Mouse (Mus musculus): ENCODE measurements around the gene Cdc34b. TPM values are rescaled to one million over a fixed set of nuclear protein-coding genes. Genes with fewer than 3 reads are reported as not detected.
"Not testable (repeated sequence)": the region's sequence is repeated elsewhere in the genome, so short reads cannot be mapped to it uniquely, and the experiment has no call there.

The Cdc34b gene
- polyA plus RNA-seq (2012; rRNA removed) (0.08 and 0.26 TPM in 2 replicates), polyA plus RNA-seq (2014; fragmentation: Nextera tagmentation; extraction: Ambion mirVana) (not detected in 2 replicates)

DNA sequence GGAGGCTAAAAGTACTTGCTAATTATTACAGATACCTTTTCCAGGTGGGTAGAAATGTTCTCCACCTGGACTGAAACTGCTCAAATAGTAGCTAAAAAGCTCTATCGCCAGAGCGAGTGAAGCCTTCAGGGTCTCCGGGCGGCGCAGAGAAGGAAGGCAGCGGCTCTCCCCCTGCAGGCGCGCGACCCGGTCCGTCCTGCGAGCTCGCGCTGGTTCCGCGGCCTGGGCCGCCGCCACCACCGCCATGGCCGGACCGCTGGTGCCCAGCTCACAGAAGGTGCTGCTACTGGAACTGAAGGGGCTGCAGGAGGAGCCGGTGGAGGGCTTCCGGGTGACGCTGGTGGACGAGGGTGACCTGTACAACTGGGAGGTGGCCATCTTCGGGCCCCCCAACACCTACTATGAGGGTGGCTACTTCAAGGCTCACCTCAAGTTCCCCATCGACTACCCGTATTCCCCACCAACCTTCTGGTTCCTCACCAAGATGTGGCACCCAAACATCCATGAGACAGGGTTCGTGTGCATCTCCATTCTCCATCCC lies at the start of gene Cdc34b:
Cdc34b (plus strand) TSS at position 51 of the 541 bp plus-strand sequence.
- H3K27me3 ChIP-seq (ENCODE audit: control insufficient read depth, insufficient read depth, low read length): no peaks in the 10 kb centered on the region
- 85% methylated on average over 25 of the region's 29 CpGs for WGBS

GRCm38 (mm10) chr11:94692502-94692901 lies 49.1 kb upstream of the Cdc34b start:
- H3K9ac ChIP-seq (ENCODE audit: low read depth, low read length, severe bottlenecking); DNase-seq (ENCODE audit: low spot score); H3K9me3 ChIP-seq (ENCODE audit: control insufficient read depth, low read length); H3K27ac ChIP-seq (replicated peaks; ENCODE audit: low read depth, low read length); H3K27me3 ChIP-seq (ENCODE audit: control insufficient read depth, insufficient read depth, low read length); H3K4me1 ChIP-seq (ENCODE audit: control insufficient read depth, insufficient read depth, low read length); H3K4me3 ChIP-seq (replicated peaks; ENCODE audit: low read length); ATAC-seq (ENCODE audit: low FRiP score, low read depth); H3K4me2 ChIP-seq (replicated peaks; ENCODE audit: low read depth, low read length, severe bottlenecking); H3K36me3 ChIP-seq (ENCODE audit: control insufficient read depth, insufficient read depth, low read length): not testable (repeated sequence)

More for the DNA sequence above, at the start of gene Cdc34b:
- Histone ChIP-seq H3K9ac (ENCODE audit: low read depth, low read length, severe bottlenecking) (no peak within 1 kb of the TSS), H3K4me1 (ENCODE audit: control insufficient read depth, insufficient read depth, low read length) (no peaks in the 10 kb centered on the region), H3K4me3 (replicated peaks; ENCODE audit: low read length) (no peak within 1 kb of the TSS), H3K36me3 (ENCODE audit: control insufficient read depth, insufficient read depth, low read length) (no peaks in the 10 kb centered on the region), H3K9me3 (ENCODE audit: control insufficient read depth, low read length) (no peaks in the 10 kb centered on the region), H3K27ac (replicated peaks; ENCODE audit: low read depth, low read length) (no peak within 1 kb of the TSS), H3K4me2 (replicated peaks; ENCODE audit: low read depth, low read length, severe bottlenecking) (no peak within 1 kb of the TSS)
- DNase-seq (ENCODE audit: low spot score) (no peak), ATAC-seq (ENCODE audit: low FRiP score, low read depth) (no peak)
- no peak for TF ChIP-seq POLR2A (IDR thresholded peaks at IDR 0.05; ENCODE audit: borderline replicate concordance, extremely low read depth, insufficient read depth, insufficient read length)

- no peak for DNase-seq (ENCODE audit: low spot score)
- no peak for ATAC-seq (ENCODE audit: low FRiP score, low read depth)
- Histone ChIP-seq H3K27me3 (ENCODE audit: control insufficient read depth, insufficient read depth, low read length) (no peaks in the 10 kb centered on the region), H3K4me2 (replicated peaks; ENCODE audit: low read depth, low read length, severe bottlenecking) (no peak overlapping the region), H3K9ac (ENCODE audit: low read depth, low read length, severe bottlenecking) (no peak overlapping the region), H3K4me1 (ENCODE audit: control insufficient read depth, insufficient read depth, low read length) (no peaks in the 10 kb centered on the region), H3K27ac (replicated peaks; ENCODE audit: low read depth, low read length) (no peak overlapping the region), H3K9me3 (ENCODE audit: control insufficient read depth, low read length) (no peaks in the 10 kb centered on the region), H3K4me3 (replicated peaks; ENCODE audit: low read length) (no peak overlapping the region), H3K36me3 (ENCODE audit: control insufficient read depth, insufficient read depth, low read length) (no peaks in the 10 kb centered on the region)
- WGBS: 64% methylated on average over 6 of the region's 6 CpGs
- no peak for TF ChIP-seq POLR2A (IDR thresholded peaks at IDR 0.05; ENCODE audit: borderline replicate concordance, extremely low read depth, insufficient read depth, insufficient read length)
Observed at GRCm38 (mm10) chr11:94695508-94695907, 46.1 kb upstream of the Cdc34b start.

- TF ChIP-seq POLR2A (IDR thresholded peaks at IDR 0.05; ENCODE audit: borderline replicate concordance, extremely low read depth, insufficient read depth, insufficient read length): no peak
- H3K4me2 ChIP-seq (replicated peaks; ENCODE audit: low read depth, low read length, severe bottlenecking): no peak overlapping the region
- no peak overlapping the region for H3K9ac ChIP-seq (ENCODE audit: low read depth, low read length, severe bottlenecking)
- no peaks in the 10 kb centered on the region for H3K27me3 ChIP-seq (ENCODE audit: control insufficient read depth, insufficient read depth, low read length)
- H3K4me1 ChIP-seq (ENCODE audit: control insufficient read depth, insufficient read depth, low read length): peaks cover 5% of the 10 kb centered on the region; the same call in 1 of the 2 replicates
- ATAC-seq (ENCODE audit: low FRiP score, low read depth): no peak
- H3K9me3 ChIP-seq (ENCODE audit: control insufficient read depth, low read length): no peaks in the 10 kb centered on the region
- no peak overlapping the region for H3K4me3 ChIP-seq (replicated peaks; ENCODE audit: low read length)
- H3K36me3 ChIP-seq (ENCODE audit: control insufficient read depth, insufficient read depth, low read length): no peaks in the 10 kb centered on the region
- H3K27ac ChIP-seq (replicated peaks; ENCODE audit: low read depth, low read length): no peak overlapping the region
- 83% methylated on average over 2 of the region's 2 CpGs for WGBS
- no peak for DNase-seq (ENCODE audit: low spot score)
Observed at GRCm38 (mm10) chr11:94697140-94697539, 44.4 kb upstream of the Cdc34b start.

- H3K36me3 ChIP-seq (ENCODE audit: control insufficient read depth, insufficient read depth, low read length): no peaks in the 10 kb centered on the region
- no peaks in the 10 kb centered on the region for H3K9me3 ChIP-seq (ENCODE audit: control insufficient read depth, low read length)
- WGBS: 47% methylated on average over 13 of the region's 13 CpGs
- no peak overlapping the region for H3K4me3 ChIP-seq (replicated peaks; ENCODE audit: low read length)
- ATAC-seq (ENCODE audit: low FRiP score, low read depth) (no peak), DNase-seq (ENCODE audit: low spot score) (no peak)
- H3K27me3 ChIP-seq (ENCODE audit: control insufficient read depth, insufficient read depth, low read length): no peaks in the 10 kb centered on the region
- H3K27ac ChIP-seq (replicated peaks; ENCODE audit: low read depth, low read length): no peak overlapping the region
- H3K4me2 ChIP-seq (replicated peaks; ENCODE audit: low read depth, low read length, severe bottlenecking): no peak overlapping the region
- no peak overlapping the region for H3K9ac ChIP-seq (ENCODE audit: low read depth, low read length, severe bottlenecking)
- peaks cover 6% of the 10 kb centered on the region; the same call in 1 of the 2 replicates for H3K4me1 ChIP-seq (ENCODE audit: control insufficient read depth, insufficient read depth, low read length)
- no peak for TF ChIP-seq POLR2A (IDR thresholded peaks at IDR 0.05; ENCODE audit: borderline replicate concordance, extremely low read depth, insufficient read depth, insufficient read length)
Observed at GRCm38 (mm10) chr11:94697703-94698464, 43.7 kb upstream of the Cdc34b start.

Data from limb, embryonic 14.5 days (tissue).